30 mouse cellular contexts compared by ENCODE assay signal in genomic region chr9:60885148-60885547, GRCm38 (mm10).
DNase-seq lines count a peak whose midpoint lies in the region; ATAC-seq and TF ChIP-seq lines count a peak whose summit lies in the region.
"Had no signal": no experiment of that assay in that cellular context is flagged by ENCODE, and none has a peak within 500 bp of the region (broad histone marks: within the 10 kb centered on the region; RNA-seq: fewer than 3 reads in every experiment).

No protein-coding gene starts in this region.

- no peaks in the 10 kb centered on the region for H3K9me3 ChIP-seq in forebrain, embryonic 15.5 days
- H3K9me3 ChIP-seq in forebrain, embryonic 10.5 days, result peaks cover 5% of the 10 kb centered on the region; the same call in 1 of the 2 replicates
- H3K9me3 ChIP-seq in midbrain, embryonic 11.5 days (ENCODE audit: control insufficient read depth, low read length), result no peaks in the 10 kb centered on the region; the same call in 1 of the 2 replicates
- H3K9me3 ChIP-seq in midbrain, embryonic 10.5 days (replicated peaks), result no peaks in the 10 kb centered on the region
- no peaks in the 10 kb centered on the region for H3K9me3 ChIP-seq in neural tube, embryonic 13.5 days
- H3K9me3 ChIP-seq: forebrain, embryonic 13.5 days; kidney, embryonic 15.5 days had no signal

- DNase-seq in forebrain, embryonic 10.5 days (ENCODE audit: extremely low spot score, low spot score), result no peak
- no peak for DNase-seq in midbrain, embryonic 11.5 days (ENCODE audit: low spot score, missing footprints)
- no peak for DNase-seq in midbrain, embryonic 10.5 days (ENCODE audit: low spot score)
- DNase-seq in brain, embryonic 14.5 days (ENCODE audit: low read depth), result peak; percentile 77
- no peak for DNase-seq in cerebellum, postnatal 10 days
- DNase-seq: adrenal gland, postnatal 10 days; cerebellum, adult 11 months; cerebellum, adult 9-10 months; gastrocnemius, adult 2 months; gastrocnemius, postnatal 36 days; heart, adult 2 months; heart, postnatal 10 days; kidney, adult 18-20 months; kidney, postnatal 25 days; liver; lung, adult 2 months; lung, postnatal 10 days; right cerebral cortex, adult 18-20 months; right cerebral cortex, postnatal 4 days; thymus, adult 18-20 months; thymus, postnatal 25 days had no signal

- H3K4me2 ChIP-seq in forebrain, embryonic 15.5 days (replicated peaks), result no peak overlapping the region
- H3K4me2 ChIP-seq in midbrain, embryonic 11.5 days, result no peak overlapping the region
- no peak overlapping the region for H3K4me2 ChIP-seq in neural tube, embryonic 13.5 days
- H3K4me2 ChIP-seq: embryonic facial prominence, embryonic 13.5 days; heart, embryonic 13.5 days; kidney, embryonic 15.5 days had no signal

- no peaks in the 10 kb centered on the region for H3K36me3 ChIP-seq in forebrain, embryonic 15.5 days
- peaks cover 20% of the 10 kb centered on the region for H3K36me3 ChIP-seq in forebrain, embryonic 10.5 days (replicated peaks)
- no peaks in the 10 kb centered on the region for H3K36me3 ChIP-seq in midbrain, embryonic 11.5 days (ENCODE audit: control insufficient read depth, insufficient read depth, low read length)
- H3K36me3 ChIP-seq in midbrain, embryonic 10.5 days, result peaks cover 20% of the 10 kb centered on the region
- no peaks in the 10 kb centered on the region for H3K36me3 ChIP-seq in neural tube, embryonic 13.5 days

- no peak overlapping the region for H3K4me3 ChIP-seq in forebrain, embryonic 15.5 days
- H3K4me3 ChIP-seq in forebrain, embryonic 10.5 days, result no peak overlapping the region
- H3K4me3 ChIP-seq in midbrain, embryonic 11.5 days (ENCODE audit: low read depth, low read length), result no peak overlapping the region
- no peak overlapping the region for H3K4me3 ChIP-seq in midbrain, embryonic 10.5 days
- H3K4me3 ChIP-seq in neural tube, embryonic 13.5 days, result no peak overlapping the region
- H3K4me3 ChIP-seq: embryonic facial prominence, embryonic 13.5 days; forebrain, embryonic 13.5 days; gastrocnemius, adult 2 months; heart, adult 2 months; heart, embryonic 13.5 days; kidney, embryonic 15.5 days had no signal

- no peak for ATAC-seq in forebrain, embryonic 15.5 days (replicated peaks)
- 0 out of 2 replicates have a peak, but pooled peaks have one; percentile 36 for ATAC-seq in midbrain, embryonic 11.5 days (ENCODE audit: low FRiP score)
- no peak for ATAC-seq in neural tube, embryonic 13.5 days (ENCODE audit: low read depth)
- ATAC-seq: forebrain, embryonic 13.5 days; Patski had no signal

- no peak for TF ChIP-seq CTCF in brain, embryonic 14.5 days (IDR thresholded peaks at IDR 0.05; ENCODE audit: borderline replicate concordance, extremely low read depth, insufficient read depth, insufficient read length)

- H3K27ac ChIP-seq in forebrain, embryonic 15.5 days (replicated peaks), result 0 out of 2 replicates have a peak overlapping the region, but pooled peaks have one; percentile 23
- H3K27ac ChIP-seq in forebrain, embryonic 10.5 days, result no peak overlapping the region
- no peak overlapping the region for H3K27ac ChIP-seq in midbrain, embryonic 11.5 days (ENCODE audit: low read depth, low read length)
- no peak overlapping the region for H3K27ac ChIP-seq in midbrain, embryonic 10.5 days (replicated peaks)
- 0 out of 2 replicates have a peak overlapping the region, but pooled peaks have one; percentile 25 for H3K27ac ChIP-seq in neural tube, embryonic 13.5 days (replicated peaks)
- H3K27ac ChIP-seq: embryonic facial prominence, embryonic 13.5 days; gastrocnemius, adult 2 months; heart, adult 2 months; heart, embryonic 13.5 days; kidney, embryonic 15.5 days; liver, embryonic 14.5 days; stomach, postnatal 0 days had no signal

- no peak for TF ChIP-seq POLR2A in brain, embryonic 14.5 days (IDR thresholded peaks at IDR 0.05; ENCODE audit: borderline replicate concordance, extremely low read depth, insufficient read depth, insufficient read length, poor library complexity, severe bottlenecking)

- WGBS in forebrain, embryonic 15.5 days, result 51% methylated on average over 6 of the region's 6 CpGs
- 64% methylated on average over 6 of the region's 6 CpGs for WGBS in forebrain, embryonic 10.5 days
- WGBS in midbrain, embryonic 11.5 days, result 40% methylated on average over 6 of the region's 6 CpGs
- WGBS in midbrain, embryonic 10.5 days, result 66% methylated on average over 6 of the region's 6 CpGs
- WGBS in neural tube, embryonic 13.5 days, result 13% methylated on average over 6 of the region's 6 CpGs

- H3K4me1 ChIP-seq in forebrain, embryonic 15.5 days, result peaks cover 26% of the 10 kb centered on the region
- H3K4me1 ChIP-seq in forebrain, embryonic 10.5 days, result peaks cover 27% of the 10 kb centered on the region
- peaks cover 18% of the 10 kb centered on the region for H3K4me1 ChIP-seq in midbrain, embryonic 11.5 days (ENCODE audit: control insufficient read depth, insufficient read depth, low read length)
- peaks cover 28% of the 10 kb centered on the region for H3K4me1 ChIP-seq in midbrain, embryonic 10.5 days
- peaks cover 39% of the 10 kb centered on the region for H3K4me1 ChIP-seq in neural tube, embryonic 13.5 days (replicated peaks)

- no peak overlapping the region for H3K9ac ChIP-seq in forebrain, embryonic 15.5 days (replicated peaks)
- no peak overlapping the region for H3K9ac ChIP-seq in midbrain, embryonic 11.5 days (ENCODE audit: low read length)
- H3K9ac ChIP-seq in neural tube, embryonic 13.5 days, result no peak overlapping the region
- H3K9ac ChIP-seq: embryonic facial prominence, embryonic 13.5 days; forebrain, embryonic 13.5 days; heart, embryonic 13.5 days; kidney, embryonic 15.5 days; liver, embryonic 14.5 days had no signal

- H3K27me3 ChIP-seq in forebrain, embryonic 15.5 days, result no peaks in the 10 kb centered on the region
- peaks cover 55% of the 10 kb centered on the region for H3K27me3 ChIP-seq in forebrain, embryonic 10.5 days (ENCODE audit: poor library complexity, severe bottlenecking)
- peaks cover 3% of the 10 kb centered on the region; the same call in 1 of the 2 replicates for H3K27me3 ChIP-seq in midbrain, embryonic 11.5 days (ENCODE audit: control insufficient read depth, insufficient read depth, low read length)
- peaks cover 18% of the 10 kb centered on the region; the same call in 1 of the 2 replicates for H3K27me3 ChIP-seq in midbrain, embryonic 10.5 days (ENCODE audit: low read depth, poor library complexity, severe bottlenecking)
- H3K27me3 ChIP-seq in neural tube, embryonic 13.5 days, result peaks cover 6% of the 10 kb centered on the region; the same call in 1 of the 2 replicates
- H3K27me3 ChIP-seq: embryonic facial prominence, embryonic 13.5 days; heart, embryonic 13.5 days; kidney, embryonic 15.5 days; Patski had no signal

Comparison
In these comparisons a context has a peak if more than half of its experiments do, and no peak if none do; other contexts are left out.
1. H3K27ac ChIP-seq: peak in forebrain, embryonic 15.5 days (single experiment) and neural tube, embryonic 13.5 days (single experiment); none in forebrain, embryonic 10.5 days (single experiment), midbrain, embryonic 11.5 days (single experiment) and midbrain, embryonic 10.5 days (single experiment).